Mouse (Mus musculus) stomach, embryonic 16.5 days (tissue): ENCODE measurements around the gene Hist1h2ad. TPM values are rescaled to one million over a fixed set of nuclear protein-coding genes. Genes with fewer than 3 reads are reported as not detected.
"Not testable (repeated sequence)": the region's sequence is repeated elsewhere in the genome, so short reads cannot be mapped to it uniquely, and the experiment has no call there.

Experiments used
- ATAC-seq: fragments of 200-750 bp; cut with Nextera tagmentation; 2 replicates; pipeline ENCODE4 v1.8.0; 2017; ENCODE audit warnings: moderate number of reproducible peaks, moderate TSS enrichment; ENCODE audit not compliant: insufficient read depth, low FRiP score
- H3K27ac ChIP-seq: fragments of 300-500 bp; sonication (generic); 2 replicates; pipeline ENCODE4 v1.5.1; 2014; ENCODE audit warnings: low read length
- H3K27me3 ChIP-seq: fragments of 300-500 bp; sonication (generic); 2 replicates; pipeline ENCODE4 v1.6.1; 2014; ENCODE audit warnings: low read length, control low read depth, mixed read lengths; ENCODE audit not compliant: control insufficient read depth, insufficient read depth
- H3K36me3 ChIP-seq: fragments of 300-500 bp; sonication (generic); 2 replicates; pipeline ENCODE4 v1.6.1; 2014; ENCODE audit warnings: low read length; ENCODE audit not compliant: control insufficient read depth, insufficient read depth
- H3K4me1 ChIP-seq: fragments of 300-500 bp; sonication (generic); 2 replicates; pipeline ENCODE4 v1.6.1; 2014; ENCODE audit warnings: low read length, control low read depth, mixed read lengths; ENCODE audit not compliant: control insufficient read depth, insufficient read depth
- H3K4me2 ChIP-seq: fragments of 300-500 bp; sonication (generic); 2 replicates; pipeline ENCODE4 v1.6.1; 2014; ENCODE audit warnings: low read depth, low read length, mixed read lengths
- H3K4me3 ChIP-seq: fragments of 300-500 bp; sonication (generic); replicated peaks from 2 replicates; pipeline ENCODE4 v1.5.1; 2014; ENCODE audit warnings: mild to moderate bottlenecking, low read length
- H3K9ac ChIP-seq: fragments of 300-500 bp; sonication (generic); 2 replicates; pipeline ENCODE4 v1.6.1; 2014; ENCODE audit warnings: low read length
- H3K9me3 ChIP-seq: fragments of 300-500 bp; sonication (generic); replicated peaks from 2 replicates; pipeline ENCODE4 v1.6.1; 2016; ENCODE audit warnings: low read length, control low read depth; ENCODE audit not compliant: control insufficient read depth
- WGBS: fragments of 180-500 bp; shearing (Covaris S2); extraction: QIAGEN DNeasy Blood & Tissue Kit; methylation state at CpG from one replicate; pipeline ENCODE4 v1.1.7; 2014; 5-methylcytosine and 5-hydroxymethylcytosine counted together
- polyA plus RNA-seq: library from polyadenylated mRNA; unstranded; fragments of >200 nt; fragmentation: Nextera tagmentation; extraction: Ambion mirVana; gene quantifications from 2 replicates; pipeline ENCODE4 v1.2.1, GENCODE M21; 2015

Hist1h2ad gene
- polyA plus RNA-seq, 1 experiment from 2014 or later = 2.5 TPM

DNA sequence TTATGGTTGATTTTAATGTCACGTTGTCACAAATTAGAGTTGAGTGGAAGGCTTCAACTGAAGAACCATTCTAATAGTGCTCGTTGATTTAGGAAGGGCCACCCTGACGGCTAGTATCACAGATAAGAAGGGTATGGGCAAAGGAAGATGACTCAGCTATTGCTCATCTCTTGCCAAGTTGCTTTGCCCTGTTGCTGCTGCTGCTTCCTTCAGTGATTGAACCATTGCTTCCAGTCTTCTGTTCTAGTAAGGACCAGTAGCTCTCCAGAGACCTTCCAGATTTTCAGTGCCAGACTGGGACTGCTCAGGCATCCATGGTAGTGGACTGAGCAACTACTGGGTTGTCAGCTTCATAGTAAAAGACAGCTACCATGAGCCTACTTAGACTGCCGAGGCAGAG lies 35.0 kb downstream of the Hist1h2ad start:
- Histone ChIP-seq H3K9ac (no peak overlapping the region), H3K4me3 (no peak overlapping the region), H3K9me3 (no peaks in the 10 kb centered on the region), H3K4me1 (no peaks in the 10 kb centered on the region), H3K27ac (no peak overlapping the region), H3K27me3 (no peaks in the 10 kb centered on the region), H3K36me3 (no peaks in the 10 kb centered on the region), H3K4me2 (no peak overlapping the region)
- 76% methylated on average over 4 of the region's 4 CpGs for WGBS
- ATAC-seq = no peak

DNA sequence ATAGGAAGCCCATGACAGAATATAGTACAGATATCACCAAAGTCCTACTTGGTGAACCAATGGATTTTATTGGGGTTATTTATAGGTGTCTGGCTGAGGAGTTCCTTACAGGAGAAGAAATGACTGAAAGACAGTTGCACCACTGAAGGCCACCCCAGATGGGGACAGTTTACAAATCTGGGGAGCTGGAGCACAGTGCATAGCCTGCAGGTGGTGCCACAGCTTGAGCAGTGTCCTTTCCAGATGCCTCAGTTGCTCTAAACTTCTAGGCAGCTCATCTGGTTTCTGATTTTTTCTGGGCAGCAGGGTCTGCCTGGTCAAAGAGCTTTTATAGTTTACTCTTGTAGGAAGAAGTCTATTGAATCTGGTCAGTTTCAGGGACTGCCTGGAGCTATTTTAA lies 35.7 kb downstream of the Hist1h2ad start:
- no peaks in the 10 kb centered on the region for H3K4me1 ChIP-seq
- no peak overlapping the region for H3K4me2 ChIP-seq
- H3K27ac ChIP-seq = no peak overlapping the region
- H3K36me3 ChIP-seq = no peaks in the 10 kb centered on the region
- no peaks in the 10 kb centered on the region for H3K27me3 ChIP-seq
- no peaks in the 10 kb centered on the region for H3K9me3 ChIP-seq
- no peak overlapping the region for H3K9ac ChIP-seq
- no peak overlapping the region for H3K4me3 ChIP-seq
- ATAC-seq = no peak

DNA sequence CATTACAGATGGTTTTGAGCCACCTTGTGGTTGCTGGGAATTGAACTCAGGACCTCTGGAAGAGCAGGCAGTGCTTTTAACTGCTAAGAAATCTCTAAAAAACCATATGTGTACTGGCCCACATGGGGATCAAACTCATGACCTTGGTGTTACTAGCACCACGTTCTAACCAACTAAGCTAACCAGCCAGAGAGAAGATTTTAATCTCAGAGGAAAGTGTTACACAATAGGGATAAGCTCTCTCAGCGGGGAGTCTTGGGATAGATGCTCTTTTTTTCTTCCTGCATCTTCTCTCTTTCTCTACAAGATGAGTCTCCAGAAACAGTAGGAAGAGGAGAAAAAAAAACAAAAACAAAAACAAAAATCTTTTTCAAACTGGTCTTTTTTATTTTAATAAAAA lies 36.2 kb downstream of the Hist1h2ad start:
- Histone ChIP-seq H3K36me3 (no peaks in the 10 kb centered on the region), H3K27me3 (no peaks in the 10 kb centered on the region), H3K27ac (no peak overlapping the region), H3K9ac (no peak overlapping the region), H3K4me2 (no peak overlapping the region), H3K4me1 (no peaks in the 10 kb centered on the region), H3K9me3 (no peaks in the 10 kb centered on the region), H3K4me3 (no peak overlapping the region)
- WGBS = 64% methylated on average over 2 of the region's 2 CpGs
- ATAC-seq = no peak

DNA sequence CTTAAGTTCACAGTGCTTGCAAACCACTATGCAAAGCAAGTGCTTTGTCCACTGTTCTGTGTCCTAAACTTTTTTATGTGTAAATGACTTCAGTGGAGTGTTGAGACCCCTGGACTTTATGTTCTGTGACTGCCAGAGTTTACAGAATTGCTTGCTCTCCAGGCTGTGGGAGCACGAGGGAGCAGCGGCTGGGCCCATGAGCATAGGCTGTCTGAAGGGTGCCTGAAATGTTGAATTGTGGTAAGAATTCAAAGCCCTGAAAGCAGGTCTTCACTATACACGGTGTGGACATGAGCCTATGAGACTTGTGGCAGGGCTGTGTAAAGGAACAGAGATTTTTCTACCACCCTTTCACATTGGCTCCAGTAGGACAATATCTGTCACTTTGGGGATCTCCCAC lies 37.5 kb downstream of the Hist1h2ad start:
- H3K9me3 ChIP-seq = no peaks in the 10 kb centered on the region
- no peak overlapping the region for H3K9ac ChIP-seq
- no peak for ATAC-seq
- no peak overlapping the region for H3K4me3 ChIP-seq
- WGBS = 87% methylated on average over 3 of the region's 3 CpGs
- H3K4me1 ChIP-seq = no peaks in the 10 kb centered on the region
- no peaks in the 10 kb centered on the region for H3K27me3 ChIP-seq
- H3K4me2 ChIP-seq = no peak overlapping the region
- no peak overlapping the region for H3K27ac ChIP-seq
- H3K36me3 ChIP-seq = no peaks in the 10 kb centered on the region

DNA sequence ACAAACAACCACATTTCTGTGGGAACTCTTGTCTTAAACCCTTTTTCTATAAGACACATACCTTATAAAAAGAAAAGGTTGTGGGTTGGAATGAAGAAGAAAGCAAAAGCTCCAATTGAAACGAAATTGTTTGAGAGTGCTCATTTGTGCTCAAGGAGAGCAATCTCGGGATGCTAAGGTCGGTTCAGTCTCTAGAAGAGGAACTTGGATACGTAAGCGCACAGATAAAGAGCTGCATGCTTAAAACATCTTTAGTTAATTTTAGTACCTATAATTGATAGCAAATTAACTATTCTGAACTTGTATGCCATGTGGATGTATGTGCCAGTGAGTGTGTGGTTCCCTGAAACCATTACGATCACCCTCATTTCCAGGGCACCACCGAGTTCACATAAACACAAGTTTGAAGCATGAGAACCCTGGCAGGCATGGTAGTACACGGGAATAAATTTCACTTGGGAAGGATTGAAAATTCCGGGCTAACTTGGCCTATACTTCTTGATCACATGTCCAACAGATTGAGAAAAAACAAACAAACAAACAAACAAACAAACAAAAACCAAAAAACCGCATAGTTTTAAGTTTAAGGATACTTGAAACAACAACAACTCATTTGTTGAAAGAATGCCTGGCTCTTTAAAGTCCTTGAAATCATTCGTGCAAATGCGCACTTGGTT lies 46.0 kb downstream of the Hist1h2ad start:
- Histone ChIP-seq H3K4me1 (peaks cover 11% of the 10 kb centered on the region; the same call in 1 of the 2 replicates), H3K4me3 (peak overlapping the region; percentile 86), H3K9ac (peak overlapping the region; percentile 78), H3K27me3 (no peaks in the 10 kb centered on the region), H3K27ac (peak overlapping the region; percentile 99), H3K9me3 (no peaks in the 10 kb centered on the region), H3K4me2 (peak overlapping the region; percentile 75), H3K36me3 (no peaks in the 10 kb centered on the region)
- ATAC-seq = no peak
- WGBS = 43% methylated on average over 12 of the region's 12 CpGs

DNA sequence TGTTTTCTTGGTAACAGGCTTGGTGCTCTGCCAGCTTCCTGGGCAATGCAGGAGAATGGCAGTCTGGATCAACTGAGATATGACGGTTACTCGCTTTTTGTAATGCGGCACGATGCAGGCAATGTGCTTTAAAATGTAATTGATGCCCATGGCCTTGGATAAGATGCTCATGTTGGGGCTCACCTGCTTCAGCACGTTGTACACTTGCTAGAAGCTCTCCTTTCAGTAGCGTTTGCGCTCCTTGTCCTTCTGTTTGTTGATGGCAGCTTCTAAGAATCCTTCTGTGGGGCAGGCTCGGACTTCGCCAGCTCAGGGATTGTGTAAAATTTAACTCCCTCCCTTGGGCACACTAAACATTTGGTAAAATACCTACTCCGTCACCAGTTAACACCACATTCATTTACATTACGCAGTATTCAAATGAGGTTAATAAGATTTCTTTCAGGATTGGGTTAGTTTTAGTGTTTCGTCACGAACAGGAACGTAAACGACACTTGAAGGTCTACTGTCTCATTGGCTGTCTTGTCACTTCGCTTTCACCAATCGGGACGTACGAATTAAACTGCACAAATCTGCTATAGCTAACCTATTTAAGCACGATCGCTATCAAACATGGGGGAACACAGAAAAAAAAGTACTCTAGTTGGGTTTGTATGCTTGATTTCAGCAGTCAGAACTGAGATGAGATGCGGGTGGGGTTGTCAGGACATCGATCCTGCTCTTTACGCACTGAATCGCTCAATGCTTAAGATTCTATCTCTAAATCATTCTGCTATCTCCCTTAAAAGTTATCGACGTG lies 46.8 kb downstream of the Hist1h2ad start, which contains the start of gene Hist1h2be:
Gene Hist1h2be (minus strand): TSS at position 392 of the 799 bp plus-strand sequence.
- Histone ChIP-seq H3K9me3 (no peaks in the 10 kb centered on the region), H3K27ac (peak within 1 kb of the TSS; percentile 99), H3K36me3 (no peaks in the 10 kb centered on the region), H3K4me2 (peak within 1 kb of the TSS; percentile 75), H3K9ac (peak within 1 kb of the TSS; percentile 96), H3K4me1 (peaks cover 11% of the 10 kb centered on the region; the same call in 1 of the 2 replicates), H3K4me3 (peak within 1 kb of the TSS; percentile 86), H3K27me3 (no peaks in the 10 kb centered on the region)
- ATAC-seq = peak; percentile 90
- WGBS = under 1% methylated on average over 27 of the region's 27 CpGs

DNA sequence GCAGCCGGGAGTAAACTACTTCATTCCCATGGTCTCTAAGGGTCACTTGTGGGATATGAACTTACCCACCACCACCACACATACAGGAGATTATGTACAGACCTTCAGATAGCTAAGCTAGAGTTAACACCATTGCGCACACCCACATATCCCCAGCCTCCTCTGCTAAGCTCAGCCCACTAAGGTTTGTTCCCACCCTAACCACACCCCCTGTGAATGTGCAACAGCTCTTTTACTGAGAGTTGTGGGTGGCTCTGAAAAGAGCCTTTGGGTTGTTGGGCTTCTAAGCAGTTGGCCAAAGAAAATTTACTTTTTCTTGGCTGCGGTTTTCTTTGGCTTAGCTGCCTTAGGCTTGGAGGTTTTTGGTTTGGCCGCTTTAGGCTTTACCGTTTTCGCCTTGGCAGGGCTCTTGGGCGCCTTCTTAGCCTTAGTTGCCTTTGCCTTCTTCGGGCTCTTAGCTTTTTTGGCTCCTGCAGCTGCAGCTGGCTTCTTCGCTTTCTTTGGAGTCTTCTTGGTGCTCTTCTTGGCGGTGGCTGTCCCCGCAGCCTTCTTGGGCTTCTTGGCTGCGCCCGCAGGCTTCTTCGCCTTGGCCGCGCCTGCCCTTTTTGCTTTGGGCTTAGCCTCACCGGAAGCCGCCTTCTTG lies 47.5 kb downstream of the Hist1h2ad start:
- H3K9me3 ChIP-seq = no peaks in the 10 kb centered on the region
- H3K4me2 ChIP-seq = peak overlapping the region; percentile 75
- peaks cover 11% of the 10 kb centered on the region; the same call in 1 of the 2 replicates for H3K4me1 ChIP-seq
- WGBS = 0% methylated on average over 18 of the region's 18 CpGs
- H3K27ac ChIP-seq = peak overlapping the region; percentile 99
- no peaks in the 10 kb centered on the region for H3K27me3 ChIP-seq
- H3K4me3 ChIP-seq = peak overlapping the region; percentile 86
- H3K36me3 ChIP-seq = no peaks in the 10 kb centered on the region
- peak overlapping the region; percentile 96 for H3K9ac ChIP-seq
- peak; percentile 88 for ATAC-seq

DNA sequence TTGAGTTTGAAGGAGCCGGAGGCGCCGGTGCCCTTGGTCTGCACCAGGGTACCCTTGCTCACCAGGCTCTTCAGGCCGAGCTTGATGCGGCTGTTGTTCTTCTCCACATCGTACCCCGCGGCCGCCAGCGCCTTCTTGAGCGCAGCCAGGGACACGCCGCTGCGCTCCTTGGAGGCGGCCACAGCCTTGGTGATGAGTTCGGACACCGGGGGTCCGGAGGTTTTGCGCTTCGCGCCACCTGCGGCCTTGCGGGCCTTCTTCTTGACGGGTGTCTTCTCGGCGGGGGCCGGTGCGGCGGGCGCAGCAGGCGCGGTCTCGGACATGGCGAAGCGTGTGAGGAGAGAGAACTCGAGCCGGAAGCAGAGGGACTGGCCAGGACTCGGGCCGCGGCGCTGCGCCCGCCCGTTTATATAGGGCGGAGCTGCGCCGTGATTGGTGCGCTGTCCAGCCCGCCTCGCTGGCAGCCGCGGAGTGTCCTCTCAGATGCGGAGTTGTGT lies 48.0 kb downstream of the Hist1h2ad start, which contains the start of gene Hist1h1e:
Gene Hist1h1e (minus strand): TSS at position 384 of the 497 bp plus-strand sequence.
- Histone ChIP-seq H3K4me3 (peak within 1 kb of the TSS; percentile 86), H3K27ac (peak within 1 kb of the TSS; percentile 99), H3K9ac (peak within 1 kb of the TSS; percentile 96), H3K4me2 (peak within 1 kb of the TSS; percentile 75), H3K4me1 (peaks cover 11% of the 10 kb centered on the region; the same call in 1 of the 2 replicates)
- not testable (repeated sequence) for H3K9me3 ChIP-seq, H3K36me3 ChIP-seq, H3K27me3 ChIP-seq
- peak; percentile 92 for ATAC-seq
- under 1% methylated on average over 50 of the region's 53 CpGs for WGBS
